Mouse (Mus musculus) forebrain, embryonic 10.5 days (tissue): Measurements from ENCODE around the gene Coro2b. TPM values are rescaled to one million over a fixed set of nuclear protein-coding genes. Genes with fewer than 3 reads are reported as not detected.

ENCODE experiments used
- DNase-seq: peaks from one replicate; pipeline ENCODE4 v3.0.0-alpha.2; 2017; ENCODE audit warnings: low spot score; ENCODE audit errors: extremely low spot score
- H3K27ac ChIP-seq: fragments of 300-500 bp; sonication (generic); 2 replicates; pipeline ENCODE4 v1.5.1; 2016; ENCODE audit warnings: mild to moderate bottlenecking
- H3K27me3 ChIP-seq: fragments of 300-500 bp; sonication (generic); 2 replicates; pipeline ENCODE4 v1.6.1; 2016; ENCODE audit warnings: mild to moderate bottlenecking; ENCODE audit not compliant: poor library complexity, severe bottlenecking
- H3K36me3 ChIP-seq: fragments of 300-500 bp; sonication (generic); replicated peaks from 2 replicates; pipeline ENCODE4 v1.6.1; 2016; ENCODE audit warnings: mild to moderate bottlenecking, moderate library complexity
- H3K4me1 ChIP-seq: fragments of 300-500 bp; sonication (generic); 2 replicates; pipeline ENCODE4 v1.6.1; 2016
- H3K4me3 ChIP-seq: fragments of 300-500 bp; sonication (generic); 2 replicates; pipeline ENCODE4 v1.5.1; 2016; ENCODE audit warnings: mild to moderate bottlenecking, moderate library complexity
- H3K9me3 ChIP-seq: fragments of 300-500 bp; sonication (generic); 2 replicates; pipeline ENCODE4 v1.6.1; 2016; ENCODE audit warnings: mild to moderate bottlenecking, moderate library complexity
- WGBS: fragments of 180-500 bp; shearing (Covaris S2); methylation state at CpG from one replicate; pipeline ENCODE4 v1.1.7; 2016; 5-methylcytosine and 5-hydroxymethylcytosine counted together
- polyA plus RNA-seq: library from polyadenylated mRNA; unstranded; fragments of >200 nt; fragmentation: Nextera tagmentation; extraction: Ambion mirVana; gene quantifications from 2 replicates; pipeline ENCODE4 v1.2.1, GENCODE M21; 2016

Gene Coro2b
- polyA plus RNA-seq, 1 experiment from 2014 or later: 9.7 TPM

DNA sequence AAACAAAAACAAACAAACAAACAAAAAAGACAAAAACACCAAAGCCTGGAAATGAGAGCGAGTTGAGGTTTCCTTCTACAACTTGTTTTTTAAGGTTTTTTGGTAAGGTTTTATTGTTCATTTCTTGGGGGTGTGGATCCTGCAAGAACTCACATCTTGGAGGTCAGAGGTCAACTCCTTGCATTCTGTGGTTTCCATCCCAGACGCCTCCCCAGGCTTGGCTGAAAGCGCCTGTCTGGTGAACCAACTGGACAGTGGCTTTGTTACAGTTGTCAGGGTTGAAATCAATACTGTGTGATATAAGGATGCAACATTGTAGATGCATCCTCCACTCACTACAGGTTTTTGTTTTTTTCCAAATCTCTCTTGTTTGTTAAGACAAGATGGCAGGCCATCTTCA lies 14.7 kb upstream of the Coro2b start:
- DNase-seq: no peak
- no peak overlapping the region for H3K27ac ChIP-seq
- H3K4me3 ChIP-seq: no peak overlapping the region
- H3K36me3 ChIP-seq: no peaks in the 10 kb centered on the region
- no peaks in the 10 kb centered on the region; the same call in 1 of the 2 replicates for H3K27me3 ChIP-seq
- no peaks in the 10 kb centered on the region for H3K9me3 ChIP-seq
- WGBS: 73% methylated on average over 3 of the region's 3 CpGs
- H3K4me1 ChIP-seq: peaks cover 17% of the 10 kb centered on the region

DNA sequence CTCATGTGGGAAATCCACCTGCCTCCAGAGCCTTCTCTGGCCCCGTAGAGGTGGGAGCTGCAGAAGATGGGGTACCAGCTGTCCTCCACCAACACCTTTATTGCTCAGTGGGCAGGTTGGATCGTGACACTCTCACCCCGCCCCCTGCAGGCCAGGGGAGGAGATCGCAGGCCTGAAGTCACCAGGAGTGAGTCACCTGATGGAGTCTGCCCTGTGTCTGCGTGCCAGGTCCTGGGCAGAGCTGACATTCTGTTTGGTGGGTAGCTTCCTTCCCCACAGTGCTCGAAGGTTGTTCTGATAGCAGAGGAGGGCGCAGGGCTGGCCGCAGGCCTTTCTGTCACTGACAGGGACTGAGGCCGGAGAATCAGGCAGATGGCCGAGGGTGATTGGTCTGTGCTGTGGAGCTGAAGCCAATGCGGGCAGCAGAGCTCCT lies 13.8 kb upstream of the Coro2b start:
- Histone ChIP-seq H3K27me3 (no peaks in the 10 kb centered on the region; the same call in 1 of the 2 replicates), H3K27ac (peak overlapping the region; percentile 27; the same call in 1 of the 2 replicates), H3K4me1 (peaks cover 17% of the 10 kb centered on the region), H3K4me3 (no peak overlapping the region), H3K36me3 (no peaks in the 10 kb centered on the region), H3K9me3 (no peaks in the 10 kb centered on the region)
- WGBS: 49% methylated on average over 11 of the region's 11 CpGs
- DNase-seq: peak; percentile 57

DNA sequence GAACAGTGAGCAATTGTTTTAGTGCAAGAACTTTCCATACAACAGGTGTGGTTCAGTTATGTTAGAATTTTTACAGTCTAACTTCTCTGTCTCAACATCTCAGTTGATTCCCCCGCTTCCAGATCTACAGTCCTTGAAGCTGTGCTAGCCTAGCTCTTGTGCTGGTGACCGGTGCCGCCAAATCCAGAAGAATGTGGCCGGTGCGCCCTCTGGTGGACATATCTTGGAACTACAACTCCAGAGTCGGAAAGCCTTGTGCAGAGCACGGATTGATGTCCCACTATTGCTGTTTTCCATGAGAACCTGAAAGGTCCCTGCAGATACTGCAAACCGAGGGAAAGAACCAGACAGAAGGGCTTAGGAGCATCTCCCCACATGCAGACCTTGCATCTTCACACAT lies 13.0 kb upstream of the Coro2b start:
- WGBS: 4% methylated on average over 8 of the region's 8 CpGs
- peaks cover 11% of the 10 kb centered on the region for H3K4me1 ChIP-seq
- no peak overlapping the region for H3K4me3 ChIP-seq
- no peaks in the 10 kb centered on the region for H3K9me3 ChIP-seq
- H3K27ac ChIP-seq: no peak overlapping the region
- DNase-seq: peak; percentile 90
- no peaks in the 10 kb centered on the region; the same call in 1 of the 2 replicates for H3K27me3 ChIP-seq
- H3K36me3 ChIP-seq: no peaks in the 10 kb centered on the region

DNA sequence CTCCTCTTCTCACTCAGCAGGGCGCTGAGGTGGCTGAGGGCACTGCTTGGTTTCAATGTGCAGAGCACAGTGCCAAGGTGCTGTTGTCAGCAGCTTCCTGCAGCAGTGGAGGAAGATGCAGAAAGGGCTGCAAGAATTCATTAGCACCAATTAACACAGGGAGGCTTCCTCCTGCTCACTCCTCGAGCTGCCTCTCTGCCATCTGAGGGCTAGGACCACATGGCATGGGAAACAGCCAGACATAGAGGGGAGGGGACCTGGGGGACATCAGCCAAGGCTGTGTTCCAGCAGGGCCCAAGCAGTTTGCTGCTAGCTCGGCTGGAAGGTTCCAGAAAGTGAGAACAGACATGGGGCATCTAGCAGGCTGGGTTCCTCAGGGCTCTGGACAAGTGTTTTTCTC lies 10.6 kb upstream of the Coro2b start:
- Histone ChIP-seq H3K9me3 (no peaks in the 10 kb centered on the region), H3K27ac (peak overlapping the region; percentile 6; the same call in 1 of the 2 replicates), H3K4me1 (peaks cover 15% of the 10 kb centered on the region), H3K27me3 (peaks cover 16% of the 10 kb centered on the region; the same call in 1 of the 2 replicates), H3K4me3 (no peak overlapping the region), H3K36me3 (no peaks in the 10 kb centered on the region)
- WGBS: 75% methylated on average over 3 of the region's 3 CpGs
- no peak for DNase-seq

DNA sequence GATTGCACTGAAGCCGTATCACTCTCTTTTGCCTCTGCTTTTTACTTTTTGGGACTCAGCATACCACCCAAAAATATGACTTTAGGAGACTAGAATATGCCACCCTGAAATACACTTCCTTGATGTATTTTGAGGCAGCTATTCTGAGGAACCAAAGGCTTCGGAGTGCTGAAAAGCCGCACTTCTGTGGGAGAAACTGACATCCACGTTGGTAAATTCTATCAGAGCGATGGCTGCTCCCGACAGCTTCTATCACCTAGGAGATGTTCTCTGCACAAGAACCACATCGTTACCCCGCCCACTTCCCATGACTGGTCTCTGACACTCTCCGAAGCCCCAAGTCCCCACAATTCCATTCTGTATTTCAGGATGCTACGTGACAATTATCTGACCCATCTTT lies 8.0 kb upstream of the Coro2b start:
- H3K9me3 ChIP-seq: no peaks in the 10 kb centered on the region
- DNase-seq: no peak
- H3K4me1 ChIP-seq: peaks cover 36% of the 10 kb centered on the region
- no peak overlapping the region for H3K4me3 ChIP-seq
- peaks cover 39% of the 10 kb centered on the region; the same call in 1 of the 2 replicates for H3K27me3 ChIP-seq
- no peak overlapping the region for H3K27ac ChIP-seq
- no peaks in the 10 kb centered on the region for H3K36me3 ChIP-seq
- WGBS: 74% methylated on average over 10 of the region's 10 CpGs

DNA sequence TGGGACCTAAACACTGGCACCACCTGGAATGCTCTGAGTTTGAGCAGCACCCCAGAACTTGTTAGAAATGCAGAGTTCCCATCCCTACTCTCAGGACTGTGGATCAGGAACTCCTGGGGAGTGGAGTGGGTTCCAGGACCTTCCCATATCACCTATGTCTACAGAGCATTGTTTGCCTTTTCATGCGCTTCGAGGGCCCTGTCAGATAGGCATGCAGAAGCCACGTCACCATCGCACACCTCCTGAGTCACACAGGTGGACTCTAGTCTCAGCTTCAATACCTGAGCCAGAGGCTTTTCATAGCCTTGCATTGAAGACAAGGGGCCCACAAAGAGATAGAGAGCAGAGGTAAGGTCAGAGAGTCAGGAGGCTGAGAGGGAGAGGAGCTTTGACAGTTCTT lies 7.0 kb upstream of the Coro2b start:
- peaks cover 40% of the 10 kb centered on the region for H3K4me1 ChIP-seq
- 0 out of 2 replicates have a peak overlapping the region, but pooled peaks have one; percentile 11 for H3K27ac ChIP-seq
- H3K4me3 ChIP-seq: no peak overlapping the region
- no peaks in the 10 kb centered on the region for H3K36me3 ChIP-seq
- DNase-seq: no peak
- H3K9me3 ChIP-seq: no peaks in the 10 kb centered on the region
- peaks cover 49% of the 10 kb centered on the region for H3K27me3 ChIP-seq
- WGBS: 90% methylated on average over 4 of the region's 4 CpGs

DNA sequence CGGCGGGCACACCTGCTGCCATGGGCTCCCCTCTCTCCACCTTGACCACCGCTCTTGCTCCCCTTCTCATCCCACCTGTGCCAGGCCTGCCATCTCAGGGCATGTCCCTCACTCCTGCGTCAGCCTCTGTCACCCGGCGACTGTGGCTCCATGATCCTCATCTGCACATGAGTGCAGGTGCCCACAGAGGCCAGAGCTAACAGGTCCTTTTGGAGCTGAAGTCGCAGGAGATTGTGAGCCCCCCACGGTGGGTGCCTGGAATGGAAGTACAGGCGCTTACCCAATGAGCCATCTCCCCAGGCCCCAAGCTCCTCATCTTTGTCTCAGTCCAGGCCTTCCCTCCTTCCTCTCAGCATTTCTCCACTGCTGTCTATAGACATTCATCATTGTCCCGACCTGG lies 4.8 kb upstream of the Coro2b start:
- Histone ChIP-seq H3K36me3 (no peaks in the 10 kb centered on the region), H3K27ac (peak overlapping the region; percentile 75), H3K4me1 (peaks cover 50% of the 10 kb centered on the region), H3K4me3 (no peak overlapping the region), H3K27me3 (peaks cover 72% of the 10 kb centered on the region), H3K9me3 (no peaks in the 10 kb centered on the region)
- no peak for DNase-seq
- 58% methylated on average over 10 of the region's 10 CpGs for WGBS

DNA sequence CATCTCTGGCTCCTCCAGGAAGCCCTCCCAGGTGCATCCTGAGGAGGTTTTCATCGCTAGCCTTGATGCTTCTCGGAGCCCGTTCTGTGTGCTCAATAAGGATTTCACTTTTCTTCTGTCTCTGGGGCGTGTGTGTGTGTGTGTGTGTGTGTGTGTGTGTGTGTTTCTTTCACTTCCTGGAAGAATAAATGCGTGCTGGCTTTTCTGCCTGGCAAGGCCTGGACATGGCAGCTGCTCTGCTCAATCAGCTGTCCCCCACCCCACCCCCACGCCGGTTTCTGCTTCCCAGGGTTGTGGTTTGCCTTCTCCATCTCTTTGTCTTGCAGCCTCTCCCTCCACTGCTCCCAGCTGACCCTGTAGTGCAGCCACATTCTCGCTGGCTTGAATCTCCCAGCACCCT lies 4.3 kb upstream of the Coro2b start:
- WGBS: 54% methylated on average over 8 of the region's 8 CpGs
- H3K27ac ChIP-seq: peak overlapping the region; percentile 75
- no peak for DNase-seq
- peaks cover 76% of the 10 kb centered on the region for H3K27me3 ChIP-seq
- peaks cover 54% of the 10 kb centered on the region for H3K4me1 ChIP-seq
- H3K9me3 ChIP-seq: no peaks in the 10 kb centered on the region
- H3K4me3 ChIP-seq: no peak overlapping the region
- H3K36me3 ChIP-seq: no peaks in the 10 kb centered on the region

DNA sequence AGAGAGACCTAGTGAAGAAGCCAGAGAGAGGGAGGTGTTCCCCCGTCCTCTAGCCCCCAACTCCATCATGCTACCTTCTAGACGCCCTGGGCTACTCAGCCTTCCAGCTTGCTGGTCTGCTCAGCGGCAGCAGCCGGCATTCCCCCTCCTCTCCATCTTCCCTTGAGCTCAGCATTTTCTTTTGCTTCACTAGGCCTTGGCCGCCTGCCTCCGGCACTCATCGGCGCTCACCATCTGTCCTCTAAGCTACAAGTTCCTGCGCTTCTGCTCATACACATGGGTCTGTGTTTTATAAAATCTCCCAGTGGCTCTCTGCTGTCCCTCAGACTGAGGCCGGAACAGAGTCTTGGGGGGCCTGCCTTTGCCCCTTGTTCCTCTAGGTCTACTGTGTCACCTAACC lies 3.9 kb upstream of the Coro2b start:
- DNase-seq: no peak
- H3K9me3 ChIP-seq: no peaks in the 10 kb centered on the region
- no peak overlapping the region for H3K4me3 ChIP-seq
- H3K27me3 ChIP-seq: peaks cover 80% of the 10 kb centered on the region
- H3K27ac ChIP-seq: peak overlapping the region; percentile 75
- peaks cover 58% of the 10 kb centered on the region for H3K4me1 ChIP-seq
- H3K36me3 ChIP-seq: no peaks in the 10 kb centered on the region
- WGBS: 52% methylated on average over 10 of the region's 10 CpGs

DNA sequence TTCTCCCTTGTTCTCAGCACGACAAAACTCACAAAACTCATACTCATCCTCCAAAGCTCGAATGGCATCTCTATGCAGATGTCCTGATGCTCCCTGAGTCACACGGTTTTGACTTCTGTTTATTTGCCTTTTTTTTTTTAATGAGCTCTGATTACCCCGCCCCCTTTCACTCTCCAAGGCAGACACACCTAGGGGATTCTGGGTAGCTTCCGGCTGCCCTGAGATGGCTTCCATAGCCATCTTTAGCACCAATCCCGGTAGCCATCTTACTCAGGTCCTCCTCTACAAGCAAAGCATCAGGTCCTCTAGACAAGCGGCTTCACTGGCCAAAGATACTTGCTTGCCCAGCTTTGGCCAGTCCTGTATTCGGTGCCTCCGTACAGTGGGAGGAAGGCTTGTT lies 3.3 kb upstream of the Coro2b start:
- Histone ChIP-seq H3K36me3 (no peaks in the 10 kb centered on the region), H3K9me3 (no peaks in the 10 kb centered on the region), H3K27me3 (peaks cover 86% of the 10 kb centered on the region), H3K4me3 (no peak overlapping the region), H3K4me1 (peaks cover 64% of the 10 kb centered on the region), H3K27ac (peak overlapping the region; percentile 75)
- WGBS: 81% methylated on average over 9 of the region's 9 CpGs
- no peak for DNase-seq

DNA sequence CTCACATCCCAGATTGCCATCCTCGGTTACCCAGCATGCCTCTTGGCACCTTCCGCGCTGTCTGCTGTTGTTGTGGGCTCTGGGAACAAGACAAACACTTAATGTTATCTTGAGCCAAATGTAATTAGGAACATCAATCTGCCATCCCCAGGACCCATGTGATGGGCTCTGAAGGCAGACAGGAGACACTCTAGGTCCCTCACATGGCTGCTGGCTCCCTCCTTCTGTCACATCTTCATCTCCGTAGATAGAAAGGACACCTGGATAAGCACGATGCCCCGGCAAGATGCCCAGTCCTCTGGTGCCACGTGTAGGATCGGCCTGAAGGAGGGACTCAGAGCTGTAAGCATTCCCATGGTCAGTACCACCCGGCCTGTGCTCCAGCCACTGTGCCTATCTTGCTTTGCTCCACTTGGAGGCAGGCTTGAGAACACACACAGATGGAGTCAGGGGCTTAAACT lies 2.4 kb upstream of the Coro2b start:
- H3K27me3 ChIP-seq: peaks cover 94% of the 10 kb centered on the region
- H3K4me3 ChIP-seq: no peak overlapping the region
- H3K27ac ChIP-seq: peak overlapping the region; percentile 15; the same call in 1 of the 2 replicates
- DNase-seq: no peak
- H3K4me1 ChIP-seq: peaks cover 73% of the 10 kb centered on the region
- no peaks in the 10 kb centered on the region for H3K9me3 ChIP-seq
- 83% methylated on average over 9 of the region's 9 CpGs for WGBS
- H3K36me3 ChIP-seq: no peaks in the 10 kb centered on the region

DNA sequence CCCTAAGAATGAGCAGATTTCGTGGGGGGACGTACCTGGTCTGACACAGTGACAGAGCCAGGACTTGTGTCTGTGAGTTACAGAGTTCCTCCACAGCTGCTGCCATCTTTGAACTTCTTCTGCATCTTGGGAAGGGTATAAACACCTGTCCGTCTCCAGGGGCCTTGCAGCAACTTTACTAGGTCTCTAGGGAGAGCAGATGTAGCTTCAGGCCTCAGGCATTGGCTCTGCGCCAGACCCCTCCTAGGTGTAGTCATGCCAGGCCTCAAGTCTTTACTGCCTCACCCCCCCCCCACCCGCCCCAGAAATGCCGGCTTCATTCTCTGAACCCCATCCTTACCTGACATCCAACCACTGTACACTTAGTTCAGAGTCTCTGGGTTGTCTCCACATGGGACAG lies 1.1 kb upstream of the Coro2b start:
- peaks cover 74% of the 10 kb centered on the region for H3K4me1 ChIP-seq
- no peak for DNase-seq
- H3K27me3 ChIP-seq: peaks cover 92% of the 10 kb centered on the region
- no peaks in the 10 kb centered on the region for H3K36me3 ChIP-seq
- no peak overlapping the region for H3K4me3 ChIP-seq
- no peaks in the 10 kb centered on the region for H3K9me3 ChIP-seq
- 85% methylated on average over 6 of the region's 6 CpGs for WGBS
- no peak overlapping the region for H3K27ac ChIP-seq

DNA sequence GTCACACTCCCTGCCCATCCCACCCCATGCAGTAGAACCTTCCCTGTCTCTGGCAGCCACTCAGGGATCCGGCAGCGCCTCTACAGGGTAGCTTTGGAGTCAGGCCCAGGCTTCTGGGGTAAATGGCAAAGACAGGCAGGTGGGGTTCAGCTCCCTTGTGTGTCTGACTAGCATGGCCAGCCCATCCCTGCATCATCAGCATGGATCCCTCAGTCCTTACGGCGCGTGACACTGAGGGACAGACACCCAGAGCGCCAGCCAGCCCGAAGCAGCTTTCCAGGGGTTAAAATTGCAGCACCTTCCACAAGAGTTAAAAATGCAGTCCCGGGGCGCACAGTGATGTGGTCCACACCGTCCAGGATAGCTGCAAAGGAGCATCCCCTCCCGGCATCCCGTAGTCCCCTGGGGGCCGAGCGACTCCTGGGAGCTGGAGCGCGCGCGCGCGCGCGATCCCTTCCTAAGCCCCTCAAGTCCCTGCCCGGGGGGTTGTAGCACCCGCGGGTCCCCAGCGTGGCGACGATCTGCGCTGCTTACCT lies 657 bp downstream of the Coro2b start:
- Histone ChIP-seq H3K4me1 (peaks cover 79% of the 10 kb centered on the region), H3K4me3 (peak overlapping the region; percentile 76), H3K27ac (peak overlapping the region; percentile 93), H3K27me3 (peaks cover 76% of the 10 kb centered on the region), H3K9me3 (no peaks in the 10 kb centered on the region), H3K36me3 (no peaks in the 10 kb centered on the region)
- peak; percentile 54 for DNase-seq
- 2% methylated on average over 29 of the region's 29 CpGs for WGBS
